Mouse (Mus musculus): ENCODE results near the gene Nop14. TPM values are rescaled to one million over a fixed set of nuclear protein-coding genes. Genes with fewer than 3 reads are reported as not detected.

Gene Nop14
- polyA plus RNA-seq, 1 experiment from 2014 or later, result 8.7 TPM

GRCm38 (mm10) chr5:34590702-34591101 is 69.2 kb downstream of the Nop14 start:
- Histone ChIP-seq H3K27ac (ENCODE audit: low read depth) (no peak overlapping the region), H3K27me3 (ENCODE audit: insufficient read depth, low read length) (no peaks in the 10 kb centered on the region), H3K9ac (replicated peaks) (no peak overlapping the region), H3K4me2 (ENCODE audit: low read depth, low read length) (no peak overlapping the region), H3K4me1 (ENCODE audit: insufficient read depth) (no peaks in the 10 kb centered on the region), H3K4me3 (ENCODE audit: low read depth, low read length) (no peak overlapping the region), H3K9me3 (ENCODE audit: low read length) (no peaks in the 10 kb centered on the region), H3K36me3 (replicated peaks; ENCODE audit: insufficient read depth, low read length) (peaks cover 4% of the 10 kb centered on the region)
- ATAC-seq (no peak), DNase-seq (no peak)
- TF ChIP-seq CTCF (IDR thresholded peaks at IDR 0.05; ENCODE audit: low read depth) (no peak), EP300 (IDR thresholded peaks at IDR 0.05; ENCODE audit: low read depth) (no peak)
- WGBS (ENCODE audit: insufficient replicate concordance), result 86% methylated on average over 4 of the region's 4 CpGs

- Histone ChIP-seq H3K4me2 (ENCODE audit: low read depth, low read length) (no peak overlapping the region), H3K4me1 (ENCODE audit: insufficient read depth) (no peaks in the 10 kb centered on the region), H3K36me3 (replicated peaks; ENCODE audit: insufficient read depth, low read length) (peaks cover 4% of the 10 kb centered on the region), H3K4me3 (ENCODE audit: low read depth, low read length) (no peak overlapping the region), H3K9ac (replicated peaks) (no peak overlapping the region), H3K9me3 (ENCODE audit: low read length) (no peaks in the 10 kb centered on the region), H3K27ac (ENCODE audit: low read depth) (no peak overlapping the region), H3K27me3 (ENCODE audit: insufficient read depth, low read length) (no peaks in the 10 kb centered on the region)
- DNase-seq (no peak), ATAC-seq (no peak)
- TF ChIP-seq EP300 (IDR thresholded peaks at IDR 0.05; ENCODE audit: low read depth), result no peak
- no peak for TF ChIP-seq CTCF (IDR thresholded peaks at IDR 0.05; ENCODE audit: low read depth)
- 63% methylated on average over 5 of the region's 5 CpGs for WGBS (ENCODE audit: insufficient replicate concordance)
These were observed 69.9 kb downstream of the Nop14 start for GRCm38 (mm10) chr5:34590059-34590458.

Other genes with a start within 250 kb of the Nop14 start
- 5.3 and 5.5 TPM in 2 replicates for gene Tnip2, start 146.2 kb downstream of the Nop14 start, polyA plus RNA-seq (2015; fragmentation: Nextera tagmentation; extraction: Ambion mirVana)
- gene Sh3bp2, start 134.3 kb downstream of the Nop14 start, polyA plus RNA-seq (2015; fragmentation: Nextera tagmentation; extraction: Ambion mirVana), result 7.7 and 9.8 TPM in 2 replicates
- gene Add1, start 86.5 kb downstream of the Nop14 start, polyA plus RNA-seq (2015; fragmentation: Nextera tagmentation; extraction: Ambion mirVana), result 52.0 and 54.8 TPM in 2 replicates
- 31.1 and 32.7 TPM in 2 replicates for gene Mfsd10, start 22.9 kb downstream of the Nop14 start, polyA plus RNA-seq (2015; fragmentation: Nextera tagmentation; extraction: Ambion mirVana)
- 0.34 and 0.40 TPM in 2 replicates for gene Grk4, start 231 bp upstream of the Nop14 start, polyA plus RNA-seq (2015; fragmentation: Nextera tagmentation; extraction: Ambion mirVana)
- 1.9 and 2.3 TPM in 2 replicates for gene Htt, start 101.6 kb upstream of the Nop14 start, polyA plus RNA-seq (2015; fragmentation: Nextera tagmentation; extraction: Ambion mirVana)
- gene Msantd1, start 247.9 kb upstream of the Nop14 start, polyA plus RNA-seq (2015; fragmentation: Nextera tagmentation; extraction: Ambion mirVana), result 0.05 and 0.22 TPM in 2 replicates

Data from liver, postnatal 0 days (tissue).